Mouse (Mus musculus) limb, embryonic 11.5 days (tissue): ENCODE measurements around the gene Hydin. TPM values are rescaled to one million over a fixed set of nuclear protein-coding genes. Genes with fewer than 3 reads are reported as not detected.
"Not testable (repeated sequence)": the region's sequence is repeated elsewhere in the genome, so short reads cannot be mapped to it uniquely, and the experiment has no call there.

Experiments used
- ATAC-seq: fragments of 200-750 bp; cut with Nextera tagmentation; 2 replicates; pipeline ENCODE4 v1.8.0; 2017; ENCODE audit warnings: low read depth; ENCODE audit not compliant: insufficient number of reproducible peaks, low FRiP score, low TSS enrichment
- DNase-seq: peaks from one replicate; pipeline ENCODE4 v3.0.0-alpha.2; 2015; ENCODE audit warnings: low spot score
- H3K27ac ChIP-seq: fragments of 300-500 bp; sonication (generic); replicated peaks from 2 replicates; pipeline ENCODE4 v1.5.1; 2014; ENCODE audit warnings: low read depth, mild to moderate bottlenecking, low read length
- H3K27me3 ChIP-seq: fragments of 300-500 bp; sonication (generic); 2 replicates; pipeline ENCODE4 v1.6.1; 2014; ENCODE audit warnings: mild to moderate bottlenecking, low read length, mixed read lengths; ENCODE audit not compliant: control insufficient read depth, insufficient read depth
- H3K36me3 ChIP-seq: fragments of 300-500 bp; sonication (generic); 2 replicates; pipeline ENCODE4 v1.6.1; 2014; ENCODE audit warnings: mild to moderate bottlenecking, low read length, moderate library complexity, mixed read lengths; ENCODE audit not compliant: control insufficient read depth, insufficient read depth
- H3K4me1 ChIP-seq: fragments of 300-500 bp; sonication (generic); 2 replicates; pipeline ENCODE4 v1.6.1; 2014; ENCODE audit warnings: low read length, mixed read lengths; ENCODE audit not compliant: control insufficient read depth, insufficient read depth
- H3K4me2 ChIP-seq: fragments of 300-500 bp; sonication (generic); 2 replicates; pipeline ENCODE4 v1.6.1; 2014; ENCODE audit warnings: low read depth, mild to moderate bottlenecking, moderate library complexity; ENCODE audit not compliant: severe bottlenecking
- H3K4me3 ChIP-seq: fragments of 300-500 bp; sonication (generic); 2 replicates; pipeline ENCODE4 v1.5.1; 2014; ENCODE audit warnings: low read depth, low read length
- H3K9ac ChIP-seq: fragments of 300-500 bp; sonication (generic); 2 replicates; pipeline ENCODE4 v1.6.1; 2014; ENCODE audit warnings: mild to moderate bottlenecking, low read length
- H3K9me3 ChIP-seq: fragments of 300-500 bp; sonication (generic); 2 replicates; pipeline ENCODE4 v1.6.1; 2016; ENCODE audit warnings: low read length; ENCODE audit not compliant: control insufficient read depth
- WGBS: fragments of 180-500 bp; shearing (Covaris S2); extraction: QIAGEN DNeasy Blood & Tissue Kit; methylation state at CpG from one replicate; pipeline ENCODE4 v1.1.7; 2014; 5-methylcytosine and 5-hydroxymethylcytosine counted together
- polyA plus RNA-seq: library from polyadenylated mRNA; unstranded; fragments of >200 nt; fragmentation: Nextera tagmentation; extraction: Ambion mirVana; gene quantifications from 2 replicates; pipeline ENCODE4 v1.2.1, GENCODE M21; 2014

The Hydin gene
- polyA plus RNA-seq, 1 experiment from 2014 or later: not detected

GRCm38 (mm10) chr8:110519790-110520189 is 253.0 kb downstream of the Hydin start:
- WGBS: 87% methylated on average over 7 of the region's 7 CpGs
- Histone ChIP-seq H3K9ac (no peak overlapping the region), H3K27ac (no peak overlapping the region), H3K4me1 (no peaks in the 10 kb centered on the region), H3K9me3 (no peaks in the 10 kb centered on the region), H3K4me3 (no peak overlapping the region), H3K27me3 (no peaks in the 10 kb centered on the region), H3K36me3 (no peaks in the 10 kb centered on the region), H3K4me2 (no peak overlapping the region)
- DNase-seq: no peak
- no peak for ATAC-seq

GRCm38 (mm10) chr8:110521851-110522250 is 255.1 kb downstream of the Hydin start:
- H3K9ac ChIP-seq: no peak overlapping the region

GRCm38 (mm10) chr8:110522495-110522894 is 255.7 kb downstream of the Hydin start:
- not testable (repeated sequence) for ATAC-seq, H3K4me2 ChIP-seq, H3K9ac ChIP-seq, H3K27ac ChIP-seq, H3K9me3 ChIP-seq, H3K27me3 ChIP-seq, DNase-seq, H3K36me3 ChIP-seq, H3K4me3 ChIP-seq, H3K4me1 ChIP-seq
- 90% methylated on average over 7 of the region's 7 CpGs for WGBS

More at GRCm38 (mm10) chr8:110521851-110522250, 255.1 kb downstream of the Hydin start:
- H3K9me3 ChIP-seq: no peaks in the 10 kb centered on the region
- no peak overlapping the region for H3K4me3 ChIP-seq
- no peak overlapping the region for H3K27ac ChIP-seq
- no peaks in the 10 kb centered on the region for H3K36me3 ChIP-seq
- no peak overlapping the region for H3K4me2 ChIP-seq
- no peak for DNase-seq
- no peaks in the 10 kb centered on the region for H3K27me3 ChIP-seq
- ATAC-seq: no peak
- H3K4me1 ChIP-seq: no peaks in the 10 kb centered on the region
- WGBS: 92% methylated on average over 12 of the region's 12 CpGs

DNA sequence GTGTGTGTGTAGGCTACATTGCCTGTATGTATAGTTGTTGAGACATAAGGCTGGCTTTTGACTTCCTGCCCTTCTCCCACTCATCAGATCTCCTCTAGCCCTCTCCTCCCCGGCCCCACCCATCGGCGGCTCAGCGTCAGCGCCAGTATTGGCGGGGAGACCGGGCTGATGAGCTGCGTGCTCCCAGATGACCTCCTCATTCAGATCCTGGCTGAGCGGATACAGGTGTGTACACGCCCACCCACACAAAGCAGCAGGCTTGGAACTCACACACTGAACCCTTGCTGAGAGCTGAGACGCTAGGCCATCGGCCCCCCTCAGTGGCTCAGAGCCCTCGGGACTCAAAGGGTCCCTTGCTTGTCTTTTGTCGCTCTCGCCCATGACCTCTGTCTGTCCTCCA is 256.2 kb downstream of the Hydin start:
- ATAC-seq: no peak
- Histone ChIP-seq H3K4me3 (no peak overlapping the region), H3K27ac (no peak overlapping the region), H3K4me1 (no peaks in the 10 kb centered on the region), H3K4me2 (no peak overlapping the region), H3K9ac (no peak overlapping the region), H3K36me3 (no peaks in the 10 kb centered on the region), H3K27me3 (no peaks in the 10 kb centered on the region), H3K9me3 (no peaks in the 10 kb centered on the region)
- DNase-seq: no peak
- WGBS: 73% methylated on average over 15 of the region's 15 CpGs

DNA sequence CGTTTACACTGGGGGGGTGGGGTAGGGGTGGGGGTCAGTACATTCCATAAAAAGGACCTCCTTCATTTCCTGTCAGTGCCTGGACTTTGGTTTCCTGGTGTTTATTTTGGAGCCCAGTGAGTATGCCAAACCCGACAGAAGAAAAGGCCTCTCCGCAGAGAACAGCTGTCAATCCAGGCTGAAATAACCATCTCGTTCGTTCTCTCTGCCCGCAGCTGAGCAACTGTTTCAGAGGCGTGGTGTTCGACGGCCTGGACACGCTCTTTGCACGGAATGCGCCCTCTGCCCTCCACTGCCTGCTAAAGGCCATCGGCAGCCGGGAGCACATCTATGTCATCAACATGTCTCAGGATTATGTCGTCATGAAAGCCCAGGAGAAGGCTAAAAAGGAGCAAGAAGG is 258.5 kb downstream of the Hydin start:
- H3K27ac ChIP-seq: no peak overlapping the region
- no peaks in the 10 kb centered on the region for H3K9me3 ChIP-seq
- no peak for ATAC-seq
- H3K9ac ChIP-seq: no peak overlapping the region
- H3K4me2 ChIP-seq: no peak overlapping the region
- H3K4me3 ChIP-seq: no peak overlapping the region
- 68% methylated on average over 15 of the region's 15 CpGs for WGBS
- no peaks in the 10 kb centered on the region for H3K36me3 ChIP-seq
- H3K4me1 ChIP-seq: no peaks in the 10 kb centered on the region
- no peaks in the 10 kb centered on the region for H3K27me3 ChIP-seq
- DNase-seq: no peak

DNA sequence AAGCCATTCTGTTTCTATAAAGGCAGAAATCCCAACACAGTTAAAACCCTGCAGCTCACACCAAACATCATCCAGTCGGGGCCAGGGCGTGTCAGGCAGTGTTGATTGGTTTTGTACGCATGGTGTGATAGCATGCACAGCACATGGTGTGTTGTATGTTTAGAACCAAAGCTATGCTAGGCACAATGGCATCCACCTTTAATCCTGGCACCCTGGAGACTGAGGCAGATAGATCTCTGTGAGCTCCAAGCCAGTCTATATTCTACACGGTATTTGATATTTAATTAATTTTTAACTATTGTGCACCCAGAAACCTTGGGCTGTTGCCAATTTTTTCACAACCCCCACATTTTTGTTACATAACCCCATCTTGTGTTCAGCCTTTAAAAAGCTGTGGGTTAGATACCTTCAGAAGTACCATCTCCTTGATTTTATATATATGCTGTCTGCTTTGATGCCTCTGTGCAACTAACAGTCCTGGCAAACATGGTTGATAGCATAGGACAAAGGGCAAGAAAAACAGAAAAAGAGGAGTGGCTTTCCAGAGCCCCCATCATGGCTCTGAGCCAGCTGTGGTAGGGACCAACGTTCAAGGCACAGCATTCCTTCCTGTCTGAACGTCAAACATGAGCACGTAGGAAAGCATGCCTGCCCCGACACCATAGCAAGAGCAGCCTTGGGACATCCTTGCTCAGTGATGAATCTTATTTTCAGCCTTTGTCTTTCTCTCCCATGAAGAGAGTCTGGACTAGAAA is 263.4 kb downstream of the Hydin start:
- no peak for DNase-seq

GRCm38 (mm10) chr8:110533781-110534180 is 267.0 kb downstream of the Hydin start:
- no peak overlapping the region for H3K27ac ChIP-seq
- 86% methylated on average over 6 of the region's 6 CpGs for WGBS
- no peak for ATAC-seq
- H3K4me2 ChIP-seq: no peak overlapping the region
- no peaks in the 10 kb centered on the region for H3K9me3 ChIP-seq
- H3K4me3 ChIP-seq: no peak overlapping the region
- DNase-seq: no peak
- H3K27me3 ChIP-seq: no peaks in the 10 kb centered on the region
- no peaks in the 10 kb centered on the region for H3K4me1 ChIP-seq
- H3K9ac ChIP-seq: no peak overlapping the region
- H3K36me3 ChIP-seq: no peaks in the 10 kb centered on the region

More for the DNA sequence above, 263.4 kb downstream of the Hydin start:
- Histone ChIP-seq H3K36me3 (no peaks in the 10 kb centered on the region), H3K9me3 (no peaks in the 10 kb centered on the region), H3K27me3 (no peaks in the 10 kb centered on the region), H3K27ac (no peak overlapping the region), H3K4me1 (no peaks in the 10 kb centered on the region), H3K9ac (no peak overlapping the region), H3K4me3 (no peak overlapping the region), H3K4me2 (no peak overlapping the region)
- no peak for ATAC-seq
- WGBS: 80% methylated on average over 8 of the region's 8 CpGs

GRCm38 (mm10) chr8:110537849-110538248 is 271.1 kb downstream of the Hydin start:
- ATAC-seq: no peak
- no peak overlapping the region for H3K4me3 ChIP-seq

DNA sequence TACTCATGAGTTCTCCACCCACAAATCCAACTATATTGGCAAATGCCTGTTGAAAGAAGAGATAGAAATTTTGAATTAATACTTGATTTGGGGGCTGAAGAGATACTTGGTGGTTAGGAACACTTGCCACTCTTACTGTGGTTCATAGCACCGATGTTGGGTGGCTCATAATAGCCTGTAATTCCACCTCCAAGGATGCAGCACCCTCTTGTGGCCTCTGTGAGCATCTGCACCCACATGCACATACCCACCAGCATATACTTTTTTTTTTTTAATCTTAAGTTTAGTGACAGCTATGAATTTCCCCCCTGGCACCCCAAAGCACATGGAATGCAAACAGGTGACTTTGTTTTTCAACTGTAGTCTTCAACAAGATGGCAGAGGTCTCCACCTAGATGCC is 283.6 kb downstream of the Hydin start:
- no peaks in the 10 kb centered on the region for H3K4me1 ChIP-seq
- no peak overlapping the region for H3K4me2 ChIP-seq
- H3K27ac ChIP-seq: no peak overlapping the region
- H3K27me3 ChIP-seq: no peaks in the 10 kb centered on the region
- no peaks in the 10 kb centered on the region for H3K9me3 ChIP-seq
- DNase-seq (no peak), ATAC-seq (no peak)
- no peak overlapping the region for H3K4me3 ChIP-seq
- no peak overlapping the region for H3K9ac ChIP-seq
- H3K36me3 ChIP-seq: no peaks in the 10 kb centered on the region
- WGBS: 73% methylated on average over 1 of the region's 1 CpGs

More at GRCm38 (mm10) chr8:110537849-110538248, 271.1 kb downstream of the Hydin start:
- Histone ChIP-seq H3K27ac (no peak overlapping the region), H3K4me2 (no peak overlapping the region), H3K36me3 (no peaks in the 10 kb centered on the region), H3K27me3 (no peaks in the 10 kb centered on the region), H3K9me3 (no peaks in the 10 kb centered on the region), H3K9ac (no peak overlapping the region), H3K4me1 (no peaks in the 10 kb centered on the region)
- 74% methylated on average over 4 of the region's 4 CpGs for WGBS
- no peak for DNase-seq
